ENCODE assay signal across 22 mouse cellular contexts in genomic region chr11:53108798-53109197, GRCm38 (mm10).
DNase-seq lines count a peak whose midpoint lies in the region; ATAC-seq and TF ChIP-seq lines count a peak whose summit lies in the region.
"Had no signal": no experiment of that assay in that cellular context is flagged by ENCODE, and none has a peak within 500 bp of the region (broad histone marks: within the 10 kb centered on the region; RNA-seq: fewer than 3 reads in every experiment).

No protein-coding gene starts in this region.

- ATAC-seq in kidney, embryonic 16.5 days (ENCODE audit: low FRiP score, low TSS enrichment), result no peak
- peak; percentile 60 for ATAC-seq in intestine, embryonic 16.5 days
- ATAC-seq: forebrain, embryonic 14.5 days had no signal

- no peak for DNase-seq in kidney, postnatal 36 days
- DNase-seq in gastrocnemius, postnatal 25 days, result no peak
- DNase-seq in heart, postnatal 4 days, result no peak
- DNase-seq: adrenal gland, adult 2 months; adrenal gland, postnatal 10 days; adrenal gland, postnatal 25 days; cerebellum, adult 11 months; cerebellum, adult 18-20 months; cerebellum, adult 8-10 months; cerebellum, adult 9-11 months; cerebellum, postnatal 14 days; cerebellum, postnatal 36 days; embryo, embryonic 11 days had no signal

- H3K4me3 ChIP-seq in kidney, embryonic 16.5 days (ENCODE audit: low read length), result no peak overlapping the region
- no peak overlapping the region for H3K4me3 ChIP-seq in intestine, embryonic 16.5 days (ENCODE audit: low read length)
- no peak overlapping the region for H3K4me3 ChIP-seq in small intestine, adult 2 months (ENCODE audit: low read depth, low read length)
- H3K4me3 ChIP-seq: embryonic facial prominence, embryonic 13.5 days; embryonic facial prominence, embryonic 15.5 days; erythroblast, embryonic 14.5 days; forebrain, embryonic 10.5 days; forebrain, embryonic 12.5 days had no signal

- no peak for TF ChIP-seq POLR2A in small intestine, adult 2 months (IDR thresholded peaks at IDR 0.05; ENCODE audit: low read depth, low read length)

- no peaks in the 10 kb centered on the region for H3K36me3 ChIP-seq in kidney, embryonic 16.5 days (ENCODE audit: insufficient read depth, low read length)
- H3K36me3 ChIP-seq in intestine, embryonic 16.5 days (ENCODE audit: control insufficient read depth, insufficient read depth, low read length), result no peaks in the 10 kb centered on the region
- no peaks in the 10 kb centered on the region for H3K36me3 ChIP-seq in small intestine, adult 2 months (ENCODE audit: control insufficient read depth, insufficient read depth, low read length)
- H3K36me3 ChIP-seq: embryonic facial prominence, embryonic 13.5 days; embryonic facial prominence, embryonic 15.5 days; forebrain, embryonic 10.5 days; forebrain, embryonic 12.5 days had no signal

- H3K27ac ChIP-seq in kidney, embryonic 16.5 days (ENCODE audit: low read length), result 0 out of 2 replicates have a peak overlapping the region, but pooled peaks have one; percentile 1
- H3K27ac ChIP-seq in intestine, embryonic 16.5 days (ENCODE audit: low read length), result peak overlapping the region; percentile 83
- H3K27ac ChIP-seq in small intestine, adult 2 months (ENCODE audit: insufficient read depth, low read depth, low read length), result peak overlapping the region; percentile 51; the same call in 1 of the 2 replicates
- H3K27ac ChIP-seq: embryonic facial prominence, embryonic 13.5 days; embryonic facial prominence, embryonic 15.5 days; forebrain, embryonic 10.5 days; forebrain, embryonic 12.5 days had no signal

- no peaks in the 10 kb centered on the region for H3K4me1 ChIP-seq in kidney, embryonic 16.5 days (ENCODE audit: insufficient read depth, low read length)
- peaks cover 11% of the 10 kb centered on the region; the same call in 1 of the 2 replicates for H3K4me1 ChIP-seq in intestine, embryonic 16.5 days (ENCODE audit: control insufficient read depth, insufficient read depth, low read length)
- peaks cover 18% of the 10 kb centered on the region; the same call in 1 of the 2 replicates for H3K4me1 ChIP-seq in small intestine, adult 2 months (ENCODE audit: control insufficient read depth, insufficient read depth, insufficient read length, low read length)

- no peak overlapping the region for H3K9ac ChIP-seq in kidney, embryonic 16.5 days (replicated peaks; ENCODE audit: low read length)
- H3K9ac ChIP-seq in intestine, embryonic 16.5 days (ENCODE audit: low read depth, low read length), result no peak overlapping the region
- H3K9ac ChIP-seq: embryonic facial prominence, embryonic 13.5 days; embryonic facial prominence, embryonic 15.5 days; forebrain, embryonic 12.5 days had no signal

- no peaks in the 10 kb centered on the region for H3K27me3 ChIP-seq in kidney, embryonic 16.5 days (ENCODE audit: insufficient read depth, low read length)
- no peaks in the 10 kb centered on the region for H3K27me3 ChIP-seq in intestine, embryonic 16.5 days (replicated peaks; ENCODE audit: control insufficient read depth, insufficient read depth, low read length)
- H3K27me3 ChIP-seq in small intestine, adult 2 months (ENCODE audit: control insufficient read depth, insufficient read depth, low read length), result no peaks in the 10 kb centered on the region
- H3K27me3 ChIP-seq: embryonic facial prominence, embryonic 13.5 days; embryonic facial prominence, embryonic 15.5 days; forebrain, embryonic 12.5 days had no signal

- TF ChIP-seq CTCF in small intestine, adult 2 months (IDR thresholded peaks at IDR 0.05; ENCODE audit: extremely low read depth, insufficient read length, insufficient replicate concordance, low read depth, low read length), result no peak

- WGBS in kidney, embryonic 16.5 days, result 90% methylated on average over 6 of the region's 6 CpGs
- 82% methylated on average over 6 of the region's 6 CpGs for WGBS in intestine, embryonic 16.5 days
- WGBS in small intestine, adult 2 months, result 50% methylated on average over 6 of the region's 6 CpGs

- H3K4me2 ChIP-seq in kidney, embryonic 16.5 days (replicated peaks; ENCODE audit: low read depth, low read length), result no peak overlapping the region
- no peak overlapping the region for H3K4me2 ChIP-seq in intestine, embryonic 16.5 days (ENCODE audit: low read depth, low read length)
- H3K4me2 ChIP-seq: embryonic facial prominence, embryonic 13.5 days; embryonic facial prominence, embryonic 15.5 days; forebrain, embryonic 12.5 days had no signal

- H3K9me3 ChIP-seq in kidney, embryonic 16.5 days (ENCODE audit: low read length), result no peaks in the 10 kb centered on the region
- H3K9me3 ChIP-seq in intestine, embryonic 16.5 days (ENCODE audit: control insufficient read depth, low read length), result no peaks in the 10 kb centered on the region
- H3K9me3 ChIP-seq: embryonic facial prominence, embryonic 13.5 days; embryonic facial prominence, embryonic 15.5 days; forebrain, embryonic 10.5 days; forebrain, embryonic 12.5 days had no signal

Comparison
In these comparisons a context has a peak if more than half of its experiments do, and no peak if none do; other contexts are left out.
1. H3K27ac ChIP-seq: peak in every context shown above with its lines; median percentile 83 in intestine, embryonic 16.5 days; 51 in small intestine, adult 2 months; 1 in kidney, embryonic 16.5 days.